Mouse (Mus musculus): ENCODE data around the gene C7.

DNA sequence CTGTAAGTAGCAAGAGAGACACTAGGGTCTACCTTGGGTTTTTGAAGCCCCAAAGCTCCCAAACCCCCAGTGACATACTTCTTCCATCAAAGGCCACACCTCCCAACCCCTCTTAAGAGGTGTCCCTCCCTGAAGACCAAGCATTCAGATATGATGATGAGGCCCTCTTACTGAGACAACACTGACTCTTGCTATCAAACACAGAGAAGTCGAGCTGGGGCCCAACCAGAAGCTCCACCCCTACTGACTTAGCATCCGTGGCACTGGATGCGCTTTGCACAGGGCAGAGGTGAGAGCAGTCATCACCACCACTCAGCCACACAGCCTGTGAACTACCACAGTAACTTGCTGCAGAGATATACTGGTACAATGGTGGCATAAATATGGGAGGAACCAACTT, 49.1 kb upstream of the C7 start:
- TF ChIP-seq POLR2A (IDR thresholded peaks at IDR 0.05; ENCODE audit: insufficient read depth, low read depth, low read length) (no peak), CTCF (IDR thresholded peaks at IDR 0.05; ENCODE audit: insufficient read depth, low read depth, low read length) (no peak)
